In genomic region chr4:153110291-153110746, GRCm38 (mm10) we compare ENCODE assay signal across 8 mouse cellular contexts.
DNase-seq lines count a peak whose midpoint lies in the region; ATAC-seq and TF ChIP-seq lines count a peak whose summit lies in the region.

No protein-coding gene starts in this region.

- peaks cover 13% of the 10 kb centered on the region for H3K9me3 ChIP-seq in embryonic facial prominence, embryonic 14.5 days (ENCODE audit: control insufficient read depth, low read length)
- no peaks in the 10 kb centered on the region; the same call in 1 of the 2 replicates for H3K9me3 ChIP-seq in hindbrain, postnatal 0 days (ENCODE audit: low read length)

- WGBS in lung, adult 2 months: 28% methylated on average over 16 of the region's 16 CpGs
- 56% methylated on average over 16 of the region's 16 CpGs for WGBS in embryonic facial prominence, embryonic 14.5 days
- 42% methylated on average over 16 of the region's 16 CpGs for WGBS in hindbrain, postnatal 0 days
- WGBS in thymus, adult 2 months: 43% methylated on average over 16 of the region's 16 CpGs

- no peaks in the 10 kb centered on the region for H3K27me3 ChIP-seq in embryonic facial prominence, embryonic 14.5 days (replicated peaks; ENCODE audit: control insufficient read depth, insufficient read depth, low read length)
- H3K27me3 ChIP-seq in hindbrain, postnatal 0 days (ENCODE audit: insufficient read depth, low read length): no peaks in the 10 kb centered on the region
- H3K27me3 ChIP-seq in thymus, adult 2 months (ENCODE audit: control insufficient read depth, insufficient read depth, low read length): no peaks in the 10 kb centered on the region

- H3K4me1 ChIP-seq in lung, adult 2 months (ENCODE audit: control insufficient read depth, insufficient read depth, low read length): no peaks in the 10 kb centered on the region
- H3K4me1 ChIP-seq in embryonic facial prominence, embryonic 14.5 days (ENCODE audit: control insufficient read depth, insufficient read depth, low read length): no peaks in the 10 kb centered on the region
- no peaks in the 10 kb centered on the region for H3K4me1 ChIP-seq in hindbrain, postnatal 0 days (ENCODE audit: insufficient read depth, low read length)
- H3K4me1 ChIP-seq in thymus, adult 2 months (replicated peaks; ENCODE audit: control insufficient read depth, insufficient read depth, low read length): no peaks in the 10 kb centered on the region

- no peak for TF ChIP-seq CTCF in lung, adult 2 months (IDR thresholded peaks at IDR 0.05; ENCODE audit: insufficient read depth, low read length)
- TF ChIP-seq CTCF in hindbrain, postnatal 0 days (IDR thresholded peaks at IDR 0.05; ENCODE audit: low read depth): peak; percentile 61
- TF ChIP-seq CTCF in thymus, adult 2 months (IDR thresholded peaks at IDR 0.05; ENCODE audit: borderline replicate concordance, control insufficient read depth, extremely low read depth, insufficient read depth, low read length, poor library complexity): no peak

- 0 out of 2 replicates have a peak, but pooled peaks have one; percentile 44 for ATAC-seq in embryonic facial prominence, embryonic 14.5 days (ENCODE audit: low read depth)
- ATAC-seq in hindbrain, postnatal 0 days: no peak

- TF ChIP-seq POLR2A in lung, adult 2 months (IDR thresholded peaks at IDR 0.05; ENCODE audit: borderline replicate concordance, extremely low read depth, low read depth, low read length): no peak
- no peak for TF ChIP-seq POLR2A in thymus, adult 2 months (IDR thresholded peaks at IDR 0.05; ENCODE audit: control insufficient read depth, extremely low read depth, insufficient read depth, low read length, poor library complexity)

- no peak overlapping the region for H3K27ac ChIP-seq in embryonic facial prominence, embryonic 14.5 days (replicated peaks; ENCODE audit: low read depth, low read length)
- H3K27ac ChIP-seq in hindbrain, postnatal 0 days: no peak overlapping the region; the same call in 1 of the 2 replicates
- no peak overlapping the region for H3K27ac ChIP-seq in thymus, adult 2 months (ENCODE audit: control insufficient read depth, insufficient read depth, low read length)

- no peak overlapping the region for H3K4me2 ChIP-seq in embryonic facial prominence, embryonic 14.5 days (ENCODE audit: low read depth, low read length)
- H3K4me2 ChIP-seq in hindbrain, postnatal 0 days (ENCODE audit: low read depth, low read length): no peak overlapping the region

- no peak overlapping the region for H3K4me3 ChIP-seq in lung, adult 2 months (replicated peaks; ENCODE audit: extremely low read depth, low read depth, low read length)
- H3K4me3 ChIP-seq in embryonic facial prominence, embryonic 14.5 days (ENCODE audit: low read depth, low read length): no peak overlapping the region
- no peak overlapping the region for H3K4me3 ChIP-seq in hindbrain, postnatal 0 days (ENCODE audit: low read length)
- H3K4me3 ChIP-seq in thymus, adult 2 months (ENCODE audit: control insufficient read depth, insufficient read depth, low read length): no peak overlapping the region

- H3K9ac ChIP-seq in embryonic facial prominence, embryonic 14.5 days (ENCODE audit: low read depth, low read length): no peak overlapping the region
- no peak overlapping the region for H3K9ac ChIP-seq in hindbrain, postnatal 0 days (replicated peaks; ENCODE audit: low read length)

- no peaks in the 10 kb centered on the region for H3K36me3 ChIP-seq in embryonic facial prominence, embryonic 14.5 days (ENCODE audit: control insufficient read depth, insufficient read depth, low read length)
- H3K36me3 ChIP-seq in hindbrain, postnatal 0 days (ENCODE audit: insufficient read depth, low read length): no peaks in the 10 kb centered on the region
- no peaks in the 10 kb centered on the region for H3K36me3 ChIP-seq in thymus, adult 2 months (ENCODE audit: control insufficient read depth, insufficient read depth, low read length)

- peak; percentile 4 to 7 for DNase-seq in lung, adult 18-20 months
- no peak for DNase-seq in lung, adult 2 months
- DNase-seq in embryonic facial prominence, embryonic 14.5 days (ENCODE audit: low spot score): peak; percentile 36
- DNase-seq in hindbrain, postnatal 0 days (ENCODE audit: low spot score): peak; percentile 60
- DNase-seq in left cerebral cortex, adult 9 months (ENCODE audit: low spot score in 2 of 2): peak; percentile 8 to 50
- DNase-seq in yolk sac, embryonic 10.5 days (ENCODE audit: low spot score): peak; percentile 7
- DNase-seq in thymus, adult 2 months: no peak
- no peak for DNase-seq in ovary, postnatal 36 days (ENCODE audit: low spot score)

Comparison
In these comparisons a context has a peak if more than half of its experiments do, and no peak if none do; other contexts are left out.
1. DNase-seq: peak in lung, adult 18-20 months (2 of 2), embryonic facial prominence, embryonic 14.5 days (single experiment), hindbrain, postnatal 0 days (single experiment), left cerebral cortex, adult 9 months (2 of 2) and yolk sac, embryonic 10.5 days (single experiment); none in lung, adult 2 months (single experiment), thymus, adult 2 months (single experiment) and ovary, postnatal 36 days (single experiment).